Mouse (Mus musculus): ENCODE measurements around the gene Rbm20.

Gene Rbm20

GRCm38 (mm10) chr19:53674131-53674925 lies 2.8 kb upstream of the Rbm20 start:
- DNase-seq: no peak

- no peak for DNase-seq
Observed at GRCm38 (mm10) chr19:53676228-53676627, 878 bp upstream of the Rbm20 start.

- no peak for DNase-seq
Observed at GRCm38 (mm10) chr19:53679194-53679593, 2.1 kb downstream of the Rbm20 start.

GRCm38 (mm10) chr19:53679981-53680380 lies 2.9 kb downstream of the Rbm20 start:
- no peak for DNase-seq

GRCm38 (mm10) chr19:53682427-53682826 lies 5.3 kb downstream of the Rbm20 start:
- no peak for DNase-seq

- no peak for DNase-seq
Observed at GRCm38 (mm10) chr19:53687592-53687991, 10.5 kb downstream of the Rbm20 start.

GRCm38 (mm10) chr19:53690816-53691215 lies 13.7 kb downstream of the Rbm20 start:
- DNase-seq: no peak

GRCm38 (mm10) chr19:53694020-53694419 lies 16.9 kb downstream of the Rbm20 start:
- no peak for DNase-seq

- no peak for DNase-seq
Observed at GRCm38 (mm10) chr19:53696079-53696478, 19.0 kb downstream of the Rbm20 start.

GRCm38 (mm10) chr19:53696655-53697054 lies 19.5 kb downstream of the Rbm20 start:
- DNase-seq: no peak

GRCm38 (mm10) chr19:53697376-53698126 lies 20.4 kb downstream of the Rbm20 start:
- no peak for DNase-seq

GRCm38 (mm10) chr19:53699671-53700070 lies 22.6 kb downstream of the Rbm20 start:
- no peak for DNase-seq

GRCm38 (mm10) chr19:53701434-53701833 lies 24.3 kb downstream of the Rbm20 start:
- no peak for DNase-seq

GRCm38 (mm10) chr19:53704895-53705823 lies 28.1 kb downstream of the Rbm20 start:
- DNase-seq: peak; percentile 24

GRCm38 (mm10) chr19:53708401-53708800 lies 31.3 kb downstream of the Rbm20 start:
- no peak for DNase-seq

- DNase-seq: no peak
Observed at GRCm38 (mm10) chr19:53710861-53711260, 33.8 kb downstream of the Rbm20 start.

GRCm38 (mm10) chr19:53711261-53711890 lies 34.3 kb downstream of the Rbm20 start:
- no peak for DNase-seq

GRCm38 (mm10) chr19:53712297-53713025 lies 35.4 kb downstream of the Rbm20 start:
- no peak for DNase-seq

- DNase-seq: no peak
Observed at GRCm38 (mm10) chr19:53713364-53713763, 36.3 kb downstream of the Rbm20 start.

GRCm38 (mm10) chr19:53716469-53716868 lies 39.4 kb downstream of the Rbm20 start:
- no peak for DNase-seq

GRCm38 (mm10) chr19:53717364-53717763 lies 40.3 kb downstream of the Rbm20 start:
- no peak for DNase-seq

GRCm38 (mm10) chr19:53722186-53722585 lies 45.1 kb downstream of the Rbm20 start:
- no peak for DNase-seq

Data from cerebellum, adult 8-10 months (tissue).